Mouse (Mus musculus): ENCODE data around the gene Abca15. TPM values are rescaled to one million over a fixed set of nuclear protein-coding genes. Genes with fewer than 3 reads are reported as not detected.

Abca15 gene
- polyA plus RNA-seq, 1 experiment from 2014 or later, result not detected

Other genes with a start within 250 kb of the Abca15 start
- gene Dnah3, start 233.4 kb upstream of the Abca15 start, polyA plus RNA-seq (2015; fragmentation: Nextera tagmentation; extraction: Ambion mirVana), result not detected in 2 replicates
- gene Tmem159, start 226.3 kb upstream of the Abca15 start, polyA plus RNA-seq (2015; fragmentation: Nextera tagmentation; extraction: Ambion mirVana), result 32.5 and 48.2 TPM in 2 replicates
- 0.17 and 0.19 TPM in 2 replicates for gene Zp2, start 183.4 kb upstream of the Abca15 start, polyA plus RNA-seq (2015; fragmentation: Nextera tagmentation; extraction: Ambion mirVana)
- 3.0 and 3.1 TPM in 2 replicates for gene Anks4b, start 154.8 kb upstream of the Abca15 start, polyA plus RNA-seq (2015; fragmentation: Nextera tagmentation; extraction: Ambion mirVana)
- 72.5 and 76.1 TPM in 2 replicates for gene Crym, start 126.6 kb upstream of the Abca15 start, polyA plus RNA-seq (2015; fragmentation: Nextera tagmentation; extraction: Ambion mirVana)
- 0.22 TPM in 1 of 2 replicates, not detected in the other for gene Abca14, start 124.7 kb upstream of the Abca15 start, polyA plus RNA-seq (2015; fragmentation: Nextera tagmentation; extraction: Ambion mirVana)
- gene Abca16, start 81.0 kb downstream of the Abca15 start, polyA plus RNA-seq (2015; fragmentation: Nextera tagmentation; extraction: Ambion mirVana), result not detected in 2 replicates

All from kidney, embryonic 15.5 days (tissue).